Mouse (Mus musculus): ENCODE data around the gene Sart1.
"Not testable (repeated sequence)": the region's sequence is repeated elsewhere in the genome, so short reads cannot be mapped to it uniquely, and the experiment has no call there.

The Sart1 gene

DNA sequence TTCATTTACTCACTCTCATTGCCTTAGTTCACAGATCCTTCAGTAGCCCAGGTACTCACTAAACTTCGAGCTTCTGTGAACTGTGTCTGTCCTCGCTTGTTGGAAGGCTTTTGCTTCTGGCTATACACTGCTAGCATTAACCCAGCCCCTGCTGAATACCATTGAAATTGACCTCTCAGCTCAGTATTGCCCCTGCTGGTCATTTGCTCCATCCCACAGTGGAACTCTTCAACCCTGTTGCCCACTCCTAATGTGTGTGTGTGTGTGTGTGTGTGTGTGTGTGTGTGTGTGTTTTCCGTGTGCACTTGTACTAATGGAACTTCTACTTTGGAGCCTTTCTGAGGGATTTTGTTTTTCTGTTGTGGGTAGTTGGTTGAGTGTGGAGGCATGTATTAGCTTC is 17.6 kb downstream of the Sart1 start:
- in situ Hi-C loops (cut with MboI, MseI) = no loop called here

DNA sequence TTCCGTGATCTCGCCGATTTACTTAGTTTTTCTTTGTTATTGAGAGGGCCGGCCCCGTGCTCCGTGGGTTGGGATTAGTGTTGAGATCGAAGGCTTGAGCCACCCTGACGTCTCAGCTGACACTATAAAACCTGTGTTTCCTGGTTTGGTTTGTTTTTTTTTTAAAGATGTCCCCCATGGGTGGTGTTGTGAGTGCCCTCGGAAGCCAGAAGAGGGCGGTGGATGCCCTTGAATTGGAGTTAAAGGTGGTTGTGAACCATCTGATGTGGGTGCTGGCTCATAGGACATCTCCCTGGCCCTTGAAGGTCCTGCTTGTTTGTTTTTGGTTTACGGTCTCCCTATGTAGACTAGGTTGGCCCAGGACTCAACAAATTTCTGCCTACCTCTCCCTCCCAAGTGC is 21.0 kb downstream of the Sart1 start:
- in situ Hi-C loops (cut with MboI, MseI) = no loop called here

- in situ Hi-C loops (cut with MboI, MseI) = no loop called here
Observed at GRCm38 (mm10) chr19:5367053-5367359, 21.5 kb downstream of the Sart1 start, which contains the start of gene Banf1. TSS of gene Banf1 (minus strand) at chr19:5367168.

DNA sequence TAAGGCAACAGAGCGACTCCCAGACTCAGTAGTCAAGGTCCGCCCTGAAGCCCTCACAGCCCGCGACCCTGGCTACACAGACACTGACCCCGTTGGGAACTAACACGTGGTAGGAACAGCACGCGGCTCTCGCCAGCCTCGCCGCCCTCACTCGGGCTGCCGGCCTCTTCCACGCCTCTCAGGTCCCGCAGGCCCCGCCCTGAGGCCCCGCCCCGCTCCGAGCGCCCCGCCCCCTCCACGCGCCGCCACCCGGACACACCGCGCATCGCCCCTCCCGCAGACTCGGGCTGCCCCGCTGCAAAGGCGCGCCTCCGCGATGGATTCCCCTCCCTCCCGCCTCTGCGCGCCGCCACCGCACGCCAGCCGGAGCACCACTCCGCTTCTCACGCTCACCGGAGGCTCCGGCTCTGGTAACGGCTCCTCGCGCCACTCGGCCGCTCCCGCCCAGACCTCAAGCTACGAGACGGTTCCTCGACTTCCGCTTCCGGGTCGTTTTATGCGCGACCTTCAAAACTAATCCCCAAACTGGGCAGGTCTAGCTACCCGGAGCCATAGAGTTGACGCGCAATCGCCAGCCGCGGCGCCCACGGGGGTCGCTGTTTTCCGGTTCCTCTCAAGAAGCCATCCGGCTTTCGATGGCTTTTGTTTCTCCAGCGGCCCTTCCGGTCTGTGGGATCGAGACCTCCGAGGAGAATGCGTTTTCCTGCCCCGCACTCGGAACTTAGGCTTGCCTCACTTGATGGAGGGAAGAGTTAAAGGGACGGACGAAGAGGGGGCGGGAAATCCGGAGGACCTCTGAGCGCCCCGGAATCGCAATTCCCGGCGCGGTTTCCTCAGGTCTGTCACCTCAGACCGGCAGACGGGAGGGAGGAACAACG is 22.1 kb downstream of the Sart1 start, which contains the start of gene Eif1ad:
Gene Eif1ad (plus strand): TSS at position 567 of the 878 bp plus-strand sequence.
- in situ Hi-C loops (cut with MboI, MseI) = no loop called here

DNA sequence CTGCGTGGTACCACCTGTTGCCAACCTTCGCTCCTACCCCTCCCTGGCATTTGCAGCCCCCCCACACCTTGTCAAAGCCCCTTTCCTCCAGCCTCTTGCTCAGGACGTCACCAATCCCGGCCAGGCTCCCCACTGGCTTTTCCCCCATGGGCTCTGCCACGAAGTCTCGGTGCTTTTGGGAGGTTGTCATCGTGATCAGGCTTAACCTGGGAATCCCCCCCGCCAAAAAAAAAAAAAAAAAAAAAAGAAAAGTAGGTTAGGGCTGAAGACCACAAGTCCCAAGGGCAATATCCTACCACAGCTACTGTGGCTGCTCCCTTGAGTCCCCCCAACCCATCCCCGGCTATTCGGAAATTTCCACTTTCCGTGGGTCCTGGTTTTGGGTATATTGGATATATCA is 22.8 kb downstream of the Sart1 start:
- in situ Hi-C loops (cut with MboI, MseI) = no loop called here

GRCm38 (mm10) chr19:5364124-5364523 is 24.4 kb downstream of the Sart1 start:
- in situ Hi-C loops (cut with MboI, MseI) = no loop called here

DNA sequence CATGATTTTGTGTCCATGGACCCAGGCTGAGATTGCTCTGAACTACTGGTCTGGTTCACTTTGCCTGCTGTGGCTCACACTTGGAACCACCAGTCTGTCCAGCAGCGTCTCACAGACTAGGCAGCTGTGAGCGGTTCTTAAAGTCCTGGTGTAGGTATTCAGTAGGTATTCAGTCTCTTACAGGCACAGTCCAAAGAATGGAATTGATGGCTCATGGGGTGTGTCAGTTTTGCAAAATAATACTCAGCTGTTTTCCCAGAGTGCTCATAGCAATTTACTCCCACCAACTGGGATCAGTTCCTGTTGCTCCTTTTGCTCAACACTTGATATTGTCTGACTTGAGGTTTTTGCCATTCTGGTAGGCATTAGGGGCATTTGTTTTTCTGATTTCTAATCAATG is 26.3 kb downstream of the Sart1 start:
- in situ Hi-C loops (cut with MboI, MseI) = no loop called here

DNA sequence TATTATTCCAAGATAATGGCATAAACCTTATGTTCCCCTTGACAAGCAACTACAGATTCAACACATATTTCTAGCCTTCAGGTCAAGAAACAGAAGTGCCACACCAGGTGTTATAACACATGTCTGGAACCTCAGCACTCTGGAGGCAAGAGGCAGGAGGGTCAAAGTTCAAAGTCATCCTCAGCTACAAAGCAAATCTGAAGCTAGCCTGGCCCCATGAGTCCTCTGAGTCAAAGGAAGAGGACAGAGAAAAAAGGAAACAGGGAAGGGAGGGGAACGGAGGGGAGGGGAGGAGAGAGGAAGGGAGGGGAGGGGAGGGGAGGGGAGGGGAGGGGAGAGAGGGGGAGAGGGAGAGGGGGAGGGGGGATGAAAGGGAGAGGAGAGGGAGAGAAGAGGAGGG is 32.4 kb downstream of the Sart1 start:
- in situ Hi-C loops (cut with MboI, MseI) = no loop called here

- in situ Hi-C loops (cut with MboI, MseI) = no loop called here
Observed at GRCm38 (mm10) chr19:5353609-5354008, 34.9 kb downstream of the Sart1 start.

DNA sequence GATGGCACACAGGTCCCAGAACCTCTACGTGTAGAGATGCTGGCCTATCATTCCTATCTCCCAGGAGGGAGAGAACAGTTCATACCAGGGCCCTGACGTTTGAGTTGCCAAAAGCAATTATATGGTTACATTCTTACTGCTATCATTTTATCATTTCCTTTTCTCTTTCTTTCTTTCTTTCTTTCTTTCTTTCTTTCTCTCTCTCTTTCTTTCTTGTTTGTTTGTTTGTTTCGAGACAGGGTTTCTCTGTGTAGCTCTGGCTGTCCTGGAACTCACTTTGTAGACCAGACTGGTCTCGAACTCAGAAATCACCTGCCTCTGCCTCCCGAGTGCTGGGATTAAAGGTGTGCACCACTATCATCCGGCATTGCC is 39.0 kb downstream of the Sart1 start, which contains the start of gene Cst6:
Gene Cst6 (minus strand): TSS at position 73 of the 372 bp plus-strand sequence.
- in situ Hi-C loops (cut with MboI, MseI) = not testable (repeated sequence)

GRCm38 (mm10) chr19:5348526-5349501 is 39.7 kb downstream of the Sart1 start:
- in situ Hi-C loops (cut with MboI, MseI) = no loop called here

DNA sequence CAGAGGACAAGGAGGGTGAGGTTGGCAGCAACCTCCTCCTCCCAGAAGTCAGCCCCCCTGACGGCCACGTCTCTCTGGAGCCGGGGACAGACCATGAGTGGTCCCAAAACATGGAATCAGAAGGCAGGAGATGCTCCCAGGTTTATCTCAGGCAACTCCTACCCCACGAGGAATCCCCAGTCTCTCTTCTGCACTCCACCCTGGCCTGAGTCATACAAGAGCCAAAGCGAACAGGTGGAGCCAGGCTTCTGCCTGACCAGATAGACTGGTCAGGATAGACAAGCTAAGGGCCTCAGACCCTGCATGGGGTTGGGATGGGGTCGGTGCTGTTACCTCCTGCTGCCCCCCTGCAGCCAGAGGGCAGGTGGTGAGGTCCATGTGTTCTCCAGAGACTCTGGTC is 40.4 kb downstream of the Sart1 start:
- in situ Hi-C loops (cut with MboI, MseI) = no loop called here

GRCm38 (mm10) chr19:5345297-5346131 is 43.0 kb downstream of the Sart1 start:
- in situ Hi-C loops (cut with MboI, MseI) = no loop called here

DNA sequence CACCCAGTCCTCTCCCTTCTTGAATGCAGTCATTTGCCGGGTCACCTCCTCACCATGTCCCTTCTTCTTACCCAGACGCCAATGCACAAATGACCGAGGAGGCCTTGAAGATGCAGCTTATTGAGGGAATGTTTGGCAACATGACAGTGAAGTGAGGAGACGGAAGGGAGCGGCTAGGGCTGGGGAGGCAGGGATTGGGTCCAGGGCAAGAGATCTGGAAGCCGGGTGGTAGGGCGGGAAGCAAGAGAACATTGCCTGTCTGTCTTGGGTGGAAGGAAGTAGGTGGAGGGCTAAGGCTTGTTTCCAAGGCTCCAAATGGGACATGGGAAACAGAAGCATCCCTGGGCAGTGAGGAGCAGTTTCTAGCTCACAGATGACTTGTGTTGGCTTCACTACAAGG is 47.1 kb downstream of the Sart1 start:
- in situ Hi-C loops (cut with MboI, MseI) = no loop called here

DNA sequence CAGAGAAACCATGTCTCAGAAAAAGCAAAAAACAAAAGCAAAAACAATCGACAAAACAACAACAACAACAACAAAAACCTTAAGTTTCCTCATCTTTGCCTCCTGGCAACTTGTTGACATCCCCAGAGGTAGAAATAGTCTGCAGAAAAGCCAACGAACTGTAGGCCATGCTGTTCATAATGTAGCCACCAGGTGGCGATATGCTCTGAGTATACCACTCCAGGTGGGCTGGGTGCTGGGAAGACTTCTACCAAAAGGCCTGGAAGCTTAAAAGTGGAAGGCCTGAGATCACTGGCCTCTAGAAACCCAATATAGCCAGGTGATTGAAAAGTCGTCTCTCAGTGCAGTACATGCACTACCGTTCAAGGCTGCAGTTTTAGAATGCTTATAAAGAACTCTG is 50.5 kb downstream of the Sart1 start:
- in situ Hi-C loops (cut with MboI, MseI) = no loop called here

GRCm38 (mm10) chr19:5335441-5335840 is 53.1 kb downstream of the Sart1 start, which contains the start of gene Catsper1:
TSS of gene Catsper1 (plus strand) at chr19:5335741.
- in situ Hi-C loops (cut with MboI, MseI) = no loop called here

GRCm38 (mm10) chr19:5334741-5335140 is 53.8 kb downstream of the Sart1 start:
- in situ Hi-C loops (cut with MboI, MseI) = no loop called here

DNA sequence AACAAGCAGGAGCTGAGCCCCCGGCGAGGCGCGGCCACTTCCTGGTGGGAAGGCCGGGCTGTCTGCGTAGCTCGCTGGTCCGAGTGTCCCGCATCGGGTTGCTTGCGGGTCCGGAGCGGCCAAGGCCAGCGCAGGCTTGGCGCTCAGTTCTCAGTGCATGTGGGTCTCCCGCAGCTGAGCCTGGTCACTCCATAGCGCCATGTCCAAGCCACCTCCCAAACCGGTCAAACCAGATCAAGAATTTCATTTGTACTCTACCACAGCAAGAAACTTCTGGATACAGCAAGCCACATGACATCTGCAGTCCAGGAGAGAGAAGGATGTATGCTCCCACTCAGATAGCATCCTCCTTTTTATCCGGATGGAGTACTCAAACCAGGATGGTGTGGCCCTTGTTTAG is 60.5 kb downstream of the Sart1 start:
- in situ Hi-C loops (cut with MboI, MseI) = no loop called here
